Mouse (Mus musculus): Measurements from ENCODE around the gene Nfatc3.

Gene Nfatc3

GRCm38 (mm10) chr8:106059613-106060371, 1.2 kb downstream of the Nfatc3 start:
- DNase-seq = no peak

GRCm38 (mm10) chr8:106060521-106060920, 1.9 kb downstream of the Nfatc3 start:
- DNase-seq = no peak

GRCm38 (mm10) chr8:106061686-106062085, 3.0 kb downstream of the Nfatc3 start:
- no peak for DNase-seq

GRCm38 (mm10) chr8:106063046-106063445, 4.4 kb downstream of the Nfatc3 start:
- DNase-seq = no peak

GRCm38 (mm10) chr8:106066721-106067120, 8.1 kb downstream of the Nfatc3 start:
- DNase-seq = no peak

- DNase-seq = no peak
These were observed 10.9 kb downstream of the Nfatc3 start for GRCm38 (mm10) chr8:106069565-106069964.

GRCm38 (mm10) chr8:106072113-106072512, 13.5 kb downstream of the Nfatc3 start:
- DNase-seq = no peak

- DNase-seq = no peak
These were observed 15.6 kb downstream of the Nfatc3 start for GRCm38 (mm10) chr8:106074236-106074635.

- no peak for DNase-seq
These were observed 16.0 kb downstream of the Nfatc3 start for GRCm38 (mm10) chr8:106074659-106075058.

GRCm38 (mm10) chr8:106075161-106075862, 16.7 kb downstream of the Nfatc3 start:
- DNase-seq = peak; percentile 42

- DNase-seq = no peak
These were observed 17.2 kb downstream of the Nfatc3 start for GRCm38 (mm10) chr8:106075863-106076174.

GRCm38 (mm10) chr8:106076612-106077011, 18.0 kb downstream of the Nfatc3 start:
- no peak for DNase-seq

- no peak for DNase-seq
These were observed 18.9 kb downstream of the Nfatc3 start for GRCm38 (mm10) chr8:106077452-106078067.

- DNase-seq = no peak
These were observed 43.7 kb downstream of the Nfatc3 start for GRCm38 (mm10) chr8:106102321-106102720.

GRCm38 (mm10) chr8:106103888-106104287, 45.2 kb downstream of the Nfatc3 start:
- no peak for DNase-seq

- no peak for DNase-seq
These were observed 47.6 kb downstream of the Nfatc3 start for GRCm38 (mm10) chr8:106106193-106106592.

GRCm38 (mm10) chr8:106108080-106108479, 49.4 kb downstream of the Nfatc3 start:
- DNase-seq = no peak

- peak; percentile 14 for DNase-seq
These were observed 50.1 kb downstream of the Nfatc3 start for GRCm38 (mm10) chr8:106108729-106109128.

GRCm38 (mm10) chr8:106112041-106112440, 53.4 kb downstream of the Nfatc3 start:
- DNase-seq = peak; percentile 14

GRCm38 (mm10) chr8:106112514-106112913, 53.9 kb downstream of the Nfatc3 start:
- no peak for DNase-seq

- no peak for DNase-seq
These were observed 57.3 kb downstream of the Nfatc3 start for GRCm38 (mm10) chr8:106115897-106116296.

- DNase-seq = no peak
These were observed 64.8 kb downstream of the Nfatc3 start for GRCm38 (mm10) chr8:106123443-106123842.

GRCm38 (mm10) chr8:106126055-106126454, 67.4 kb downstream of the Nfatc3 start:
- no peak for DNase-seq

- DNase-seq = no peak
These were observed 68.4 kb downstream of the Nfatc3 start for GRCm38 (mm10) chr8:106127054-106127453.

Data from kidney, adult 11 months (tissue).